Mouse (Mus musculus) myocyte (in vitro differentiated cells): ENCODE data around the gene Nova1. TPM values are rescaled to one million over a fixed set of nuclear protein-coding genes. Genes with fewer than 3 reads are reported as not detected.

Source experiments
- H3K27me3 ChIP-seq: one replicate; pipeline ENCODE4 v1.6.1; 2011; ENCODE audit not compliant: control insufficient read depth, insufficient read depth, insufficient read length
- H3K36me3 ChIP-seq: one replicate; pipeline ENCODE4 v1.6.1; 2011; ENCODE audit not compliant: control insufficient read depth, insufficient read depth
- H3K4me2 ChIP-seq: one replicate; pipeline ENCODE4 v1.6.1; 2011; ENCODE audit warnings: low read depth, control low read depth
- H3K4me3 ChIP-seq: one replicate; pipeline ENCODE4 v1.5.1; 2011; ENCODE audit warnings: mild to moderate bottlenecking, control low read depth, moderate library complexity
- H3K79me2 ChIP-seq: one replicate; pipeline ENCODE4 v1.6.1; 2011; ENCODE audit not compliant: control insufficient read depth, insufficient read depth
- H3ac ChIP-seq: one replicate; pipeline ENCODE4 v1.6.1; 2011; ENCODE audit not compliant: control insufficient read depth, insufficient read length
- CEBPB ChIP-seq: IDR thresholded peaks from 2 replicates; pipeline ENCODE4 v1.6.1; 2011; ENCODE audit warnings: mild to moderate bottlenecking, moderate library complexity; ENCODE audit not compliant: poor library complexity, insufficient read depth, severe bottlenecking
- E2F4 ChIP-seq: IDR thresholded peaks from one replicate; pipeline ENCODE4 v1.6.1; 2011; ENCODE audit warnings: mild to moderate bottlenecking, control low read depth, moderate library complexity; ENCODE audit not compliant: insufficient read depth
- MAX ChIP-seq: IDR thresholded peaks from one replicate; pipeline ENCODE4 v1.6.1; 2011; ENCODE audit warnings: low read depth, mild to moderate bottlenecking, control low read depth
- MYOD1 ChIP-seq, 3 experiments: IDR thresholded peaks; one replicate each; pipeline ENCODE4 v1.6.1; 2011; ENCODE audit warnings: control low read depth in 2 of 3, low read depth in 2 of 3, mild to moderate bottlenecking in 2 of 3, moderate library complexity in 1 of 3; ENCODE audit not compliant: insufficient read length in 2 of 3, control insufficient read depth in 1 of 3
- MYOG ChIP-seq, 3 experiments: IDR thresholded peaks; one replicate each; pipeline ENCODE4 v1.6.1; 2011; ENCODE audit warnings: control low read depth in 2 of 3, low read depth in 2 of 3, mild to moderate bottlenecking in 2 of 3; ENCODE audit not compliant: insufficient read length in 2 of 3, control insufficient read depth in 1 of 3, insufficient read depth in 1 of 3
- POLR2A ChIP-seq: IDR thresholded peaks from one replicate; pipeline ENCODE4 v1.6.1; 2011; ENCODE audit warnings: low read depth, mild to moderate bottlenecking, control low read depth, moderate library complexity; ENCODE audit not compliant: insufficient read length
- POLR2AphosphoS2 ChIP-seq: IDR thresholded peaks from one replicate; pipeline ENCODE4 v1.6.1; 2011; ENCODE audit warnings: low read depth, control low read depth; ENCODE audit not compliant: insufficient read length
- REST ChIP-seq: IDR thresholded peaks from one replicate; pipeline ENCODE4 v1.6.1; 2011; ENCODE audit warnings: mild to moderate bottlenecking, control low read depth, moderate library complexity; ENCODE audit not compliant: insufficient read depth, insufficient read length
- SRF ChIP-seq: IDR thresholded peaks from one replicate; pipeline ENCODE4 v1.6.1; 2011; ENCODE audit warnings: low read depth; ENCODE audit not compliant: control insufficient read depth, insufficient read length
- TCF12 ChIP-seq: IDR thresholded peaks from one replicate; pipeline ENCODE4 v1.6.1; 2011; ENCODE audit warnings: mild to moderate bottlenecking, control low read depth; ENCODE audit not compliant: poor library complexity, insufficient read depth, severe bottlenecking
- TCF3 ChIP-seq: IDR thresholded peaks from one replicate; pipeline ENCODE4 v1.6.1; 2011; ENCODE audit warnings: low read depth, control low read depth; ENCODE audit not compliant: insufficient read length
- USF1 ChIP-seq: IDR thresholded peaks from one replicate; pipeline ENCODE4 v1.6.1; 2011; ENCODE audit warnings: low read depth, mild to moderate bottlenecking, control low read depth, moderate library complexity
- polyA plus RNA-seq: library from polyadenylated mRNA; unstranded; fragments of >200 nt; fragmentation: generic; extraction: Trizol; gene quantifications from one replicate; pipeline ENCODE4 v1.2.1, GENCODE M21; 2012; ENCODE audit warnings: missing spikeins

Gene Nova1
- polyA plus RNA-seq, 1 experiment: not detected

- H3K79me2 ChIP-seq: no peaks in the 10 kb centered on the region
- no peak overlapping the region for H3ac ChIP-seq
- H3K27me3 ChIP-seq: no peaks in the 10 kb centered on the region
- H3K4me2 ChIP-seq: no peak overlapping the region
- H3K4me3 ChIP-seq: no peak overlapping the region
- no peak for TF ChIP-seq TCF12
- TF ChIP-seq SRF: no peak
- TF ChIP-seq USF1: no peak
- no peak for TF ChIP-seq MYOD1 (IDR thresholded peaks at IDR 0.05; ENCODE audit: control insufficient read depth in 1 of 3, insufficient read length in 2 of 3, low read depth in 2 of 3)
- TF ChIP-seq CEBPB: no peak
- TF ChIP-seq POLR2AphosphoS2: no peak
- no peak for TF ChIP-seq MAX
- no peak for TF ChIP-seq MYOG (IDR thresholded peaks at IDR 0.05; ENCODE audit: control insufficient read depth in 1 of 3, insufficient read depth in 1 of 3, insufficient read length in 2 of 3, low read depth in 2 of 3)
- TF ChIP-seq POLR2A: no peak
- no peak for TF ChIP-seq TCF3
- TF ChIP-seq REST: no peak
- no peak for TF ChIP-seq E2F4
- H3K36me3 ChIP-seq: no peaks in the 10 kb centered on the region
These were observed 36.1 kb downstream of the Nova1 start for GRCm38 (mm10) chr12:46782301-46783280.

- Histone ChIP-seq H3ac (no peak overlapping the region), H3K79me2 (no peaks in the 10 kb centered on the region), H3K4me2 (no peak overlapping the region), H3K27me3 (no peaks in the 10 kb centered on the region), H3K36me3 (no peaks in the 10 kb centered on the region), H3K4me3 (no peak overlapping the region)
- TF ChIP-seq REST (no peak), SRF (no peak), CEBPB (no peak), POLR2AphosphoS2 (no peak), MYOD1 (IDR thresholded peaks at IDR 0.05; ENCODE audit: control insufficient read depth in 1 of 3, insufficient read length in 2 of 3, low read depth in 2 of 3) (no peak), E2F4 (no peak), POLR2A (no peak), MAX (no peak), MYOG (IDR thresholded peaks at IDR 0.05; ENCODE audit: control insufficient read depth in 1 of 3, insufficient read depth in 1 of 3, insufficient read length in 2 of 3, low read depth in 2 of 3) (no peak), TCF12 (no peak), TCF3 (no peak), USF1 (no peak)
These were observed 37.2 kb downstream of the Nova1 start for GRCm38 (mm10) chr12:46781481-46781880.

GRCm38 (mm10) chr12:46780983-46781382 is 37.7 kb downstream of the Nova1 start:
- Histone ChIP-seq H3K36me3 (no peaks in the 10 kb centered on the region), H3K4me2 (no peak overlapping the region), H3ac (no peak overlapping the region), H3K4me3 (no peak overlapping the region), H3K27me3 (no peaks in the 10 kb centered on the region), H3K79me2 (no peaks in the 10 kb centered on the region)
- TF ChIP-seq MAX (no peak), E2F4 (no peak), USF1 (no peak)

DNA sequence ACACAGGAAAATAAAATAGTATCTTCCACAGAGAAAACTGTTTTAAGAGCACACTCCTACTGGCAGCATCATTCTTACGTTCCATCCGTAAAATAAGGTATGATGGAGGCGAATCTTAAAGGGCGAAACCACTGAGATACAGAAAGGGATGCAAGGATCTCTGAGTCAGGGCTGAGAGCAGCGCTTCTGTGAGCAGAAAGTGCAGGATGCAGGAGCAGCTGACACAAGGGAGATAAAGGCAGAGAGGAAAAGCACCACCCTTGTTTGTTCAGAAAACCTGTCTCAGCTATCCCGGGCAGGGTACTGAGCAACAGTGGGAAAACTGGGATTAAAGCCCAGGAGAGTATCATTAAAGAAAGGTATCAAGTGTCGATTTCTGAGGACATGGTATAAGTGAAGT is 59.3 kb downstream of the Nova1 start:
- Histone ChIP-seq H3K4me2 (no peak overlapping the region), H3K36me3 (no peaks in the 10 kb centered on the region), H3K4me3 (no peak overlapping the region), H3ac (no peak overlapping the region), H3K79me2 (no peaks in the 10 kb centered on the region), H3K27me3 (no peaks in the 10 kb centered on the region)
- TF ChIP-seq CEBPB (no peak), SRF (no peak), POLR2AphosphoS2 (no peak), MAX (no peak), MYOG (IDR thresholded peaks at IDR 0.05; ENCODE audit: control insufficient read depth in 1 of 3, insufficient read depth in 1 of 3, insufficient read length in 2 of 3, low read depth in 2 of 3) (no peak), TCF3 (no peak), E2F4 (no peak)

GRCm38 (mm10) chr12:46754325-46754848 is 64.3 kb downstream of the Nova1 start:
- TF ChIP-seq REST: no peak
- no peak for TF ChIP-seq CEBPB
- no peak overlapping the region for H3K4me2 ChIP-seq
- H3ac ChIP-seq: no peak overlapping the region
- no peaks in the 10 kb centered on the region for H3K27me3 ChIP-seq
- no peaks in the 10 kb centered on the region for H3K79me2 ChIP-seq
- H3K36me3 ChIP-seq: no peaks in the 10 kb centered on the region
- no peak overlapping the region for H3K4me3 ChIP-seq
